Mouse (Mus musculus) kidney, postnatal 0 days (tissue): ENCODE measurements around the gene Mycbp2. TPM values are rescaled to one million over a fixed set of nuclear protein-coding genes. Genes with fewer than 3 reads are reported as not detected.

Source experiments
- ATAC-seq: fragments of 200-750 bp; cut with Nextera tagmentation; replicated peaks from 2 replicates; pipeline ENCODE4 v1.8.0; 2017; ENCODE audit warnings: low read depth, moderate number of reproducible peaks, moderate TSS enrichment, moderate library complexity; ENCODE audit not compliant: low FRiP score
- DNase-seq: peaks from one replicate; pipeline ENCODE4 v3.0.0-alpha.2; 2016; ENCODE audit warnings: low spot score
- H3K27ac ChIP-seq: fragments of 300-500 bp; sonication (generic); 2 replicates; pipeline ENCODE4 v1.5.1; 2014; ENCODE audit warnings: mild to moderate bottlenecking
- H3K27me3 ChIP-seq: fragments of 300-500 bp; sonication (generic); 2 replicates; pipeline ENCODE4 v1.6.1; 2014; ENCODE audit warnings: low read length, mixed read lengths; ENCODE audit not compliant: insufficient read depth
- H3K36me3 ChIP-seq: fragments of 300-500 bp; sonication (generic); 2 replicates; pipeline ENCODE4 v1.6.1; 2014; ENCODE audit warnings: low read length, mixed read lengths; ENCODE audit not compliant: insufficient read depth
- H3K4me1 ChIP-seq: fragments of 300-500 bp; sonication (generic); replicated peaks from 2 replicates; pipeline ENCODE4 v1.6.1; 2014; ENCODE audit warnings: antibody characterized with exemption, low read length, mixed read lengths; ENCODE audit not compliant: insufficient read depth
- H3K4me2 ChIP-seq: fragments of 300-500 bp; sonication (generic); 2 replicates; pipeline ENCODE4 v1.6.1; 2014; ENCODE audit warnings: mild to moderate bottlenecking, low read length, moderate library complexity, mixed read lengths
- H3K4me3 ChIP-seq: fragments of 300-500 bp; sonication (generic); replicated peaks from 2 replicates; pipeline ENCODE4 v1.5.1; 2014; ENCODE audit warnings: low read depth, low read length
- H3K9ac ChIP-seq: fragments of 300-500 bp; sonication (generic); 2 replicates; pipeline ENCODE4 v1.6.1; 2014; ENCODE audit warnings: low read depth, low read length
- H3K9me3 ChIP-seq: fragments of 300-500 bp; sonication (generic); replicated peaks from 2 replicates; pipeline ENCODE4 v1.6.1; 2016; ENCODE audit warnings: low read length, inconsistent platforms, mixed read lengths
- CTCF ChIP-seq: IDR thresholded peaks from 2 replicates; pipeline ENCODE4 v1.5.1; 2016; ENCODE audit warnings: antibody characterized with exemption, low read depth, mild to moderate bottlenecking, moderate library complexity
- WGBS: fragments of 180-500 bp; shearing (Covaris S2); extraction: QIAGEN DNeasy Blood & Tissue Kit; methylation state at CpG from one replicate; pipeline ENCODE4 v1.1.7; 2014; 5-methylcytosine and 5-hydroxymethylcytosine counted together
- polyA plus RNA-seq: library from polyadenylated mRNA; unstranded; fragments of >200 nt; fragmentation: Nextera tagmentation; extraction: Ambion mirVana; gene quantifications from 2 replicates; pipeline ENCODE4 v1.2.1, GENCODE M21; 2015

Gene Mycbp2
- polyA plus RNA-seq, 1 experiment from 2014 or later = 19.2 TPM

DNA sequence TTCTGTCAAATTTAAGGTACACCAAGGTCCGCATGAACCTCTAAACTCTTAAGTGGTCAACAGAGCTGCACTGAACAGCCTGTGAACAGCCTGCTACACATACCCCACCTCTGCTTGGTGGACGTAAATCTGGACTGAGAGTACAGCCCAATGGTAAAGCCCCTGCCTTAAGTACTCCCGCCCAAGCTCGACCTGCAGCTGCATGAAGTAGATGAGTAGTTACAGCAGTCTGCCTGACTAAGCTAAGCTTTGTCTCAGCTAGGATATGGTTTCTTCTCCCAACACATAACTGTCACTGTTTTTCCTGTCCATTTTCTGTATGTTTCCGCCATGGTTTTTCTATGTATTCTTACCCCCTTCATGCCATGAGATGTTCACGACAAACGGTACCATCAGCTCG lies 250.8 kb downstream of the Mycbp2 start:
- no peak overlapping the region for H3K9ac ChIP-seq
- ATAC-seq (no peak), DNase-seq (no peak)
- H3K4me2 ChIP-seq = no peak overlapping the region
- no peak overlapping the region for H3K27ac ChIP-seq
- H3K27me3 ChIP-seq = no peaks in the 10 kb centered on the region
- 88% methylated on average over 8 of the region's 8 CpGs for WGBS
- H3K9me3 ChIP-seq = no peaks in the 10 kb centered on the region
- peaks cover 11% of the 10 kb centered on the region for H3K36me3 ChIP-seq
- TF ChIP-seq CTCF = no peak
- H3K4me1 ChIP-seq = peaks cover 3% of the 10 kb centered on the region; the same call in 1 of the 2 replicates
- no peak overlapping the region for H3K4me3 ChIP-seq

GRCm38 (mm10) chr14:103095036-103095435 lies 251.6 kb downstream of the Mycbp2 start:
- H3K27ac ChIP-seq = no peak overlapping the region
- peaks cover 3% of the 10 kb centered on the region; the same call in 1 of the 2 replicates for H3K4me1 ChIP-seq
- H3K36me3 ChIP-seq = peaks cover 11% of the 10 kb centered on the region
- no peak overlapping the region for H3K4me3 ChIP-seq
- no peak for ATAC-seq
- no peak overlapping the region for H3K4me2 ChIP-seq
- 88% methylated on average over 8 of the region's 8 CpGs for WGBS
- no peak overlapping the region for H3K9ac ChIP-seq
- no peaks in the 10 kb centered on the region for H3K9me3 ChIP-seq
- H3K27me3 ChIP-seq = no peaks in the 10 kb centered on the region
- TF ChIP-seq CTCF = no peak
- no peak for DNase-seq

DNA sequence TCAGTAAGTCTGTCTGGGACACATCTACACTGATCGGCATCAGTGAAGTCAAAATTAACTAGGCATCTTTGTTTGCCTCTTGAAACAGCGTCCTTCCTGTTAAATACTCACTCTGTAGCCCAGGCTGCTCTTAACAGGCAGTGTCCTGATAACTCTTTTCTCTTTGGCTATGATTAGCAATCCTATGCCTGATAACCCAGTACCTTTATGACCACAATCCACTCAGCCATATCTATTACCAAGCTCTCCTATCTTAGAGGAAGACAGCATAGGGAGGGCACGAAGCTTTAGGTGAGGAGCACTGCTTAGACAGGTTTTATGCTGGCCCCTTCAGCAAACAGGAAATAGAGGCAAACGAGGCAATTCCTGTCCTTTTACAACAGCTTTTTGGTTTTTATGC lies 252.9 kb downstream of the Mycbp2 start:
- 59% methylated on average over 4 of the region's 4 CpGs for WGBS
- Histone ChIP-seq H3K27ac (no peak overlapping the region), H3K4me1 (peaks cover 3% of the 10 kb centered on the region; the same call in 1 of the 2 replicates), H3K27me3 (no peaks in the 10 kb centered on the region), H3K4me3 (no peak overlapping the region), H3K9ac (no peak overlapping the region), H3K4me2 (no peak overlapping the region), H3K9me3 (no peaks in the 10 kb centered on the region), H3K36me3 (peaks cover 20% of the 10 kb centered on the region)
- DNase-seq = no peak
- no peak for TF ChIP-seq CTCF
- ATAC-seq = no peak

DNA sequence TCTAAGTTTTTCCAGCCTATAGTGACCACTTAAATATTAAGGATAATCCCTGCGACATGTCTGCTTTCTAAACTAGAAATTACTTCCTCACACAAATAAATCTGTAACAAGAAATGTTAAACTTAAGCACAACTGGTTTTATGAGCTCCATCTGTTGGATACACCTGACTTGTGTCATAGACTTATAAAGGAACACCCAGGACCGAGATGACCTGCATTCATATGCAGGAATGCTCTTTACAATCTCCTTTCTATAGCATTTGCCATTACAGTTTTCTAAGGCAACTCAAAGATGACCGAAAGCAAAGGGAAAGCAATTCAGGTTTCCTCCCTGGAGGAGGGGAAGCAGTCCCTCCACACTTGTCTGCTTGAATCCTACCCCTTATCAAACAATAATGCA lies 253.4 kb downstream of the Mycbp2 start:
- TF ChIP-seq CTCF = no peak
- H3K36me3 ChIP-seq = peaks cover 23% of the 10 kb centered on the region
- WGBS = 72% methylated on average over 3 of the region's 3 CpGs
- no peak for DNase-seq
- H3K9ac ChIP-seq = no peak overlapping the region
- H3K4me1 ChIP-seq = peaks cover 3% of the 10 kb centered on the region; the same call in 1 of the 2 replicates
- no peaks in the 10 kb centered on the region for H3K27me3 ChIP-seq
- no peak overlapping the region for H3K4me3 ChIP-seq
- ATAC-seq = no peak
- H3K27ac ChIP-seq = no peak overlapping the region
- no peaks in the 10 kb centered on the region for H3K9me3 ChIP-seq
- no peak overlapping the region for H3K4me2 ChIP-seq

GRCm38 (mm10) chr14:103088624-103089023 lies 258.0 kb downstream of the Mycbp2 start:
- peak; percentile 68 for DNase-seq
- ATAC-seq = no peak
- TF ChIP-seq CTCF = peak; percentile 77
- Histone ChIP-seq H3K4me2 (no peak overlapping the region), H3K27ac (no peak overlapping the region), H3K27me3 (no peaks in the 10 kb centered on the region), H3K9ac (no peak overlapping the region), H3K9me3 (no peaks in the 10 kb centered on the region), H3K4me1 (no peaks in the 10 kb centered on the region; the same call in 1 of the 2 replicates), H3K36me3 (peaks cover 39% of the 10 kb centered on the region), H3K4me3 (no peak overlapping the region)
- 75% methylated on average over 6 of the region's 6 CpGs for WGBS

GRCm38 (mm10) chr14:103087846-103088245 lies 258.8 kb downstream of the Mycbp2 start:
- Histone ChIP-seq H3K4me1 (no peaks in the 10 kb centered on the region), H3K36me3 (peaks cover 44% of the 10 kb centered on the region), H3K27ac (no peak overlapping the region), H3K4me3 (no peak overlapping the region), H3K9me3 (no peaks in the 10 kb centered on the region), H3K4me2 (no peak overlapping the region), H3K9ac (no peak overlapping the region), H3K27me3 (no peaks in the 10 kb centered on the region)
- ATAC-seq = no peak; the same call in 1 of the 2 replicates
- no peak for TF ChIP-seq CTCF
- 81% methylated on average over 5 of the region's 5 CpGs for WGBS
- DNase-seq = no peak

GRCm38 (mm10) chr14:103086671-103087324 lies 259.8 kb downstream of the Mycbp2 start:
- no peak overlapping the region for H3K4me3 ChIP-seq
- no peaks in the 10 kb centered on the region for H3K4me1 ChIP-seq
- H3K27ac ChIP-seq = no peak overlapping the region
- no peak overlapping the region for H3K4me2 ChIP-seq
- peaks cover 45% of the 10 kb centered on the region for H3K36me3 ChIP-seq
- no peak for TF ChIP-seq CTCF
- 95% methylated on average over 4 of the region's 4 CpGs for WGBS
- H3K9me3 ChIP-seq = no peaks in the 10 kb centered on the region
- H3K9ac ChIP-seq = no peak overlapping the region
- DNase-seq (no peak), ATAC-seq (no peak)
- H3K27me3 ChIP-seq = no peaks in the 10 kb centered on the region
